Comparison of ENCODE assay signal across 12 mouse cellular contexts in genomic region chr9:73302156-73302918, GRCm38 (mm10).
DNase-seq lines count a peak whose midpoint lies in the region; ATAC-seq and TF ChIP-seq lines count a peak whose summit lies in the region.
"Had no signal": no experiment of that assay in that cellular context is flagged by ENCODE, and none has a peak within 500 bp of the region (broad histone marks: within the 10 kb centered on the region; RNA-seq: fewer than 3 reads in every experiment).

No protein-coding gene starts in this region.

- no peaks in the 10 kb centered on the region for H3K27me3 ChIP-seq in midbrain, postnatal 0 days (ENCODE audit: insufficient read depth, low read length)
- H3K27me3 ChIP-seq in midbrain, embryonic 15.5 days (replicated peaks) = no peaks in the 10 kb centered on the region
- H3K27me3 ChIP-seq: embryonic facial prominence, embryonic 15.5 days; neural tube, embryonic 13.5 days had no signal

- H3K4me1 ChIP-seq in midbrain, postnatal 0 days (ENCODE audit: insufficient read depth, low read length) = no peaks in the 10 kb centered on the region
- H3K4me1 ChIP-seq in midbrain, embryonic 15.5 days = no peaks in the 10 kb centered on the region
- H3K4me1 ChIP-seq: embryonic facial prominence, embryonic 15.5 days; neural tube, embryonic 13.5 days had no signal

- H3K27ac ChIP-seq in midbrain, postnatal 0 days (ENCODE audit: low read depth, low read length) = no peak overlapping the region
- H3K27ac ChIP-seq in midbrain, embryonic 15.5 days = no peak overlapping the region
- H3K27ac ChIP-seq: embryonic facial prominence, embryonic 15.5 days; neural tube, embryonic 13.5 days had no signal

- peak; percentile 38 for DNase-seq in cerebellum, adult 11 months
- DNase-seq in cerebellum, postnatal 4 days (ENCODE audit: low spot score in 2 of 2) = no peak
- peak; percentile 15 for DNase-seq in midbrain, postnatal 0 days (ENCODE audit: low spot score)
- DNase-seq in embryo, embryonic 9.5 days (ENCODE audit: extremely low spot score) = peak; percentile 17
- DNase-seq in retina, embryonic 14.5 days (ENCODE audit: low spot score) = peak; percentile 60
- DNase-seq in gastrocnemius, postnatal 36 days = no peak
- no peak for DNase-seq in layer of hippocampus, adult 18-20 months (ENCODE audit: low spot score in 2 of 2)
- DNase-seq: gastrocnemius, postnatal 14 days; layer of hippocampus, postnatal 36 days had no signal

- H3K4me3 ChIP-seq in midbrain, postnatal 0 days (ENCODE audit: low read depth, low read length) = no peak overlapping the region
- H3K4me3 ChIP-seq in midbrain, embryonic 15.5 days = no peak overlapping the region
- H3K4me3 ChIP-seq: embryonic facial prominence, embryonic 15.5 days; neural tube, embryonic 13.5 days had no signal

- H3K4me2 ChIP-seq in midbrain, postnatal 0 days (ENCODE audit: low read depth, low read length, poor library complexity, severe bottlenecking) = no peak overlapping the region
- no peak overlapping the region for H3K4me2 ChIP-seq in midbrain, embryonic 15.5 days
- H3K4me2 ChIP-seq: embryonic facial prominence, embryonic 15.5 days; neural tube, embryonic 13.5 days had no signal

- ATAC-seq in midbrain, postnatal 0 days (ENCODE audit: low FRiP score) = no peak
- no peak for ATAC-seq in midbrain, embryonic 15.5 days (replicated peaks)

- H3K9me3 ChIP-seq in midbrain, postnatal 0 days (ENCODE audit: low read length) = no peaks in the 10 kb centered on the region
- H3K9me3 ChIP-seq in midbrain, embryonic 15.5 days = no peaks in the 10 kb centered on the region
- H3K9me3 ChIP-seq: embryonic facial prominence, embryonic 15.5 days; neural tube, embryonic 13.5 days had no signal

- no peak overlapping the region for H3K9ac ChIP-seq in midbrain, postnatal 0 days (replicated peaks; ENCODE audit: low read length, poor library complexity, severe bottlenecking)
- no peak overlapping the region for H3K9ac ChIP-seq in midbrain, embryonic 15.5 days
- H3K9ac ChIP-seq: embryonic facial prominence, embryonic 15.5 days; neural tube, embryonic 13.5 days had no signal

- intact Hi-C loops in gastrocnemius, postnatal 36 days (cut with DNase I) = no loop called here

- WGBS in midbrain, postnatal 0 days = 87% methylated on average over 5 of the region's 5 CpGs
- 90% methylated on average over 5 of the region's 5 CpGs for WGBS in midbrain, embryonic 15.5 days

- H3K36me3 ChIP-seq in midbrain, postnatal 0 days (ENCODE audit: insufficient read depth, low read length) = no peaks in the 10 kb centered on the region
- no peaks in the 10 kb centered on the region for H3K36me3 ChIP-seq in midbrain, embryonic 15.5 days (replicated peaks)
- H3K36me3 ChIP-seq: embryonic facial prominence, embryonic 15.5 days; neural tube, embryonic 13.5 days had no signal

- peak; percentile 20; the same call in 1 of the 2 replicates for TF ChIP-seq CTCF in midbrain, postnatal 0 days (IDR thresholded peaks at IDR 0.05)

Comparison
In these comparisons a context has a peak if more than half of its experiments do, and no peak if none do; other contexts are left out.
1. DNase-seq: peak in cerebellum, adult 11 months (single experiment), midbrain, postnatal 0 days (single experiment), embryo, embryonic 9.5 days (single experiment) and retina, embryonic 14.5 days (single experiment); none in cerebellum, postnatal 4 days (0 of 2), gastrocnemius, postnatal 36 days (0 of 2) and layer of hippocampus, adult 18-20 months (0 of 2).